Mouse (Mus musculus): ENCODE measurements at regions not wholly inside any gene's neighbourhood (a gene's known extent, or its start where the extent isn't known, plus 50 kb on each side); places are given as distances from the start of the nearest gene placed in this dataset.

DNA sequence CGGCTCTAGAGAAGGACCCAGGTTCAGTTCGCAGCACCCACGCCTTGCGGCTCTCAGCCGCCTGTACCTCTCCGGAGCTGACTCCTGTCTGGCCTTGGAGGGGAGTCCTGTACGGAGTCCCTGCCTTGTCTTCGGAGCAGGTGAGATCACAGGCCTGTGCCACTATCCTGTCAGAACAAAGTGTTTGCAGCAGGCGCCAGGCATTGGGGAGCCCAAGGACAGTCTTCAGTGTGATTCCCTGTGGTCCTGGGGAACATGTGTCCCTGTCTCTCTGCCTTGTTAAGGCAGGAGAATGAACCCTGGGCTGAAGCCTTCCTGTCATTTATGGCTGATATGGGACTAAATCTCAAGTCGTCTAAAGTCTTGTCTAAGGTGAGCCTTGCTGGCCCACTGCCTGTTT is 176.5 kb downstream of the Vrk1 start:
- no peak for DNase-seq (ENCODE audit: low spot score)

DNA sequence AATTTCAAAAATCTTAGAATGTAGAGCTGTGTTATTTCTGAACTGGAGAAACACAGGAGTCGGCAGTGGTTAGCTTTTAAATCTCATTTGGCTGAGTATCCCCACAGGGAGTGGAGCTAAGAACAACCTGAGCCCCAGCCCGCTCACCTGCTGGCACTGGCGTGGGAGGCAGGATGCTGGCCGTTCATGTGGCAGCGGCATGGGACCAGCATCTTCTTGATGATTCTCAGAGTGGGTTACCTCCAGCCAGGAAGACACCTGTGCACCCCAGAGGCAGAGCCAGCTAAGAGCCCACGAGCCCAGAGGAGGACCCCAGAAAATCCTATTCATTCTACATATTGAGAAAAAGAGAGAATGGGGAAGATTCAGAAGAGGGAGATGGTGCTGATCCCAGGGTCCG is 181.7 kb downstream of the Vrk1 start:
- no peak for DNase-seq (ENCODE audit: low spot score)

DNA sequence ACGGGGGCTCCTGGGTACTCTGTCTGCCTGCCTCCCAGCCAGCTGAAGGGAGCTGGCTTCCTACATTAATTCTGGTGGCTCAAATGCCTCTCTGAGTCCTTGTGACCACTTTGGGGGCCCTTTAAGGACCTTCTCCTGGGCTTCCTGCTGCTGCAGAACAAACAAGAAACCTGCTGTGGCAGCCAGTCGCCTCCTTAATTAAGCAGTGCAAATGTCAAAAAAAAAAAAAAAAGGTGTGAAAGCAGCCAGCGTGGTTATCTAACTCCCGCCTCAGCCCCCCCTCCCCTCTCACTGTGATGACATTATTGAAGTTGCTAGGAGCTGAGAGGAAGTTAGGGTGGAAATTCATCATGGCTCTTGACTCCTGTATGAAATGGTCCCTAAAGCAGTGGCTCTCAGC is 189.3 kb downstream of the Vrk1 start:
- no peak for DNase-seq (ENCODE audit: low spot score)

DNA sequence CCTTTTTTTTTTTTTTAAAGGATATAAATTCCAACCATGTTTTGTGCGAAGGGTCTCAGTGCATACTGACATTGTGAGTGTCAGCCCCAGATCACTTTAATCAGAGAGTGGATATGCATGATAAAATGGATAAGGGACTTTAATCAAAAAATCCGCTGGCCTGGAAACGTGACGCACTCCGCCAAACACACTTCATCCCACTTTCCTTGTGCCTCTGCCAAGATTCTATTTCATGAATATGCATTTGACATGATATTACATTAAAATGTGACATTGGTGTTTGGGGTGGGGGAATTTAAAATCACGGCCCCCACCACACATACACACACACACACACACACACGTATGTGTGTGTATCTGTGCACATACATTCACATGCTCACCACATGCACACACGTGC is 193.5 kb downstream of the Vrk1 start:
- no peak for DNase-seq (ENCODE audit: low spot score)

DNA sequence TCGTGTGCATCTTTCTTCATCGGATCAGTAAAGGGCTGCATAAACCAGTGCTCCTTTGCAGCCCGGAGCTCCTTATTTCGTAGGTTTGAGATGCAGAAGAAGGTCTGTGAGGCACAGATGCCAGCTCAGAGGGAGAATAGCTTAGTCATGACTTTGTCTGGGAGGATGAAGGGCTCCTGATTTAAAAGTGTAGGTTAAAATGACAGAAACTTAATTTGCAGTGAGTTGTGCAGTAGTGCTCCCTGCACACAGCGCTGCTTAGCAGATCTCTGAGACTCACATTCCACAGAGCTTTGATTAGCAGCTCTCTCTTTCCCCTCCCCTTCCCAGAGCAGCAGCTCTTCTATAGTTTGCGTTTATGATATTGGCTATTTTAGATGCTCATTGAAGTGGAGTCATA is 200.9 kb downstream of the Vrk1 start:
- DNase-seq (ENCODE audit: low spot score): no peak

DNA sequence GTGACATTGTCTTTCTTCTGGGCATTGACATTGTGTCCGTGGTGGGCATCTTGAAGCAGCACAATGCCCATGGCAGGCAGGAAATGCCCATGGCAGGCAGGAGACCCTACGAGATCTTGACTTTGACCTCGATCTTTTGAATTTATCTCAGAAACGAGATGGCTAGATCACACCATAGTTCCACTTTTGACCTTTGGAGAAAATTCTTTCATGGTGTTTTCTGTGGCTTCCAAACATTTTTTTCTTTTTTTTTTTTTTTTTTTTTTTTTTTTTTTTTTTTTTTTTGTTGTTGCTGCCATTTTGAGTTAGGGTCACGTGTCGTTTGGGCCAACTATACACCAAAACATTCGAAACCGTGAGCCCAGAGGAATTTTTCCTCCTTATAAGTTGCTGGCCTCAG is 201.5 kb downstream of the Vrk1 start:
- no peak for DNase-seq (ENCODE audit: low spot score)

DNA sequence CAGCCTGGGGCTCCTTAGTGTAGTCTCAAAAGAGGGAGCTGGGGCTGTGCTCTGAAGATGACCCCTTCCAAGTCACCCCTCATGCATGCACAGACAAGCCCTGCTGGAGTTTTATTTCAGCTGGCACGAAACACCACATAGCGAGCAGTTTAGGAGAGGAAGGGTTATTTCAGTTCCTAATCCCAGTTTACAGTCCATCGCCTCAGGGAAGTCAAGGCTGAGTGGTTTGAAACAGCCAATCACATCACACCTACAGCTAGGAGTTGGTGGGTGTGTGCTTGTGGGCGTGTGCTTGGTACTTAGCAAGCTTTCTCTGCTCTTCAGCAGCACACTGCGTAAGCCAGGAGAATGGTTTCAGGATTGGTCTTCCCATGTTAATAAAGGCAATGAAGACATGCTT is 202.4 kb downstream of the Vrk1 start:
- DNase-seq (ENCODE audit: low spot score): no peak

DNA sequence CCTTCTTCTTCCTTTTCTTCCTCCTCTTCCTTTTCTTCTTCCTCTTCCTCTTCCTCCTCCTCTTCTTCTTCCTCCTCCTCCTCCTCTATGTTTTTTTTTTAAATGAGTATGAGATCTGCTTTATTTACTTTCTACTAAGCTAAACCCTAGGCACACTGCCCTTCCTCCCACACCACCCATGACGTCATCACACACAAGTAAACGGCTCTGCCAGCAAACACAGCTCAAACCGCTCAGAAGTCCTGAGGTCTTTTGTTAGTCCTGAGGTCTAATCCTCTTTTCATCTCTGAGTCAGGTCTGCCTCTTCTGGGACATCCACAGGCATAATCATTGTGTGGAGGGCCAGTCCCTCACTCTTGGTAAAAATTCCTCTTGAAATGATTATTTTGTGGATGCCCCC is 210.0 kb downstream of the Vrk1 start:
- DNase-seq (ENCODE audit: low spot score): no peak

DNA sequence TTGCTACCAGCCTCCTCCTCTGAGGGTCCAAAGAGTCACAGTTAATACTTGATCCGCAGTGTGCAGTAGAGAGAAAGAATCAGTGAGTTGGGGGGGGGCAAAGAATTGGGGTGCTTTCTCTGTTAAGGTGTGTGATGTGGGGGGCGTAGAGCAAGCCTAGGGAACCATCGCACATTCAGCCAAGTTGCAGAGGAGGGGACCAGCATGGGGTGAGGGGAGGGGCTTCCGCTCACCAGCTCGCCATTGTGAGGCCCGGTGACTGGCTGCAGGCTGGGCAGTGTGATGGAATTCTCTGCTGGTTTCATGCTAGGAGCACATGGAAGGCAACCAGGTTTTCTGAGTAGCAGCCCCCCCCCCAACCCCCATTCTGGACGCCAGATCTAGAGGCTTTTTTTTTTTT is 216.2 kb downstream of the Vrk1 start:
- DNase-seq (ENCODE audit: low spot score): no peak

DNA sequence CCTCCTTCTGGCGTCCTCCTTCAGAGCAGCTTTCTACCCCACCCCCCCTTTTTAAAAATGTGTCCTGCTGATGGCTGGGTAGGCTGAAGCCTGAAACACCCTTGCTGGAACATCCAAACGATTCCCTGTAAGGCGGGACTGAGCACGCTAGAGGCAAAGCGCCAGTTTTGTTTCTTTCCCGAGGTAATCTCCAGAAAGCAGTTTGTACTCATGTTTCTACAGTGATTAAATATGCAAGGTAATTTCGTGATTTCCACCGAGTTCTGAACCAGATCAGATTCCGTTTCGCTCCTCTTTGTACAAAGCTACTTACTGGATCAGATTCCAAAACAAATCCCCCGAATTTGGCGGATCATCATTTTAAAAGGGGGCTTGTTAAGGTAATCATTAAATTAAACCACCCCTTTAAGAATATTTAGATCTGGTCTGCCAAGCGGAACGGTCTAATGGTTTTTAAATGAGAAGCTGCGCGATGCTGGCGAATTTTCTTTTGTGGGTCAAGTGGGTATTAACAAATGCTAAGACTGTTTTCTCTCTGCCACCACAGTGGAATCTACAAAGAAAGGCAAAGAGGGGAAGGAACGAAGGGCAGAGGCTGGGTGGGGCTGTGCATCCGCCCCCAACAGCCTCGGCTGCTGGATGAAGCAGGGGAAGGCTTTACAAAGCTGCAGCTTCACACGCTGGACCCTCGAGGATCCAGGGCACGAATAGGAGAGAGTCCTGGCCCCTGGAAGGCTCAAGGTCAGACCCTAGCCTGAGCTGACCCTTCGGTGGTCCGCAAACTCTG is 216.9 kb downstream of the Vrk1 start:
- no peak for DNase-seq (ENCODE audit: low spot score)

DNA sequence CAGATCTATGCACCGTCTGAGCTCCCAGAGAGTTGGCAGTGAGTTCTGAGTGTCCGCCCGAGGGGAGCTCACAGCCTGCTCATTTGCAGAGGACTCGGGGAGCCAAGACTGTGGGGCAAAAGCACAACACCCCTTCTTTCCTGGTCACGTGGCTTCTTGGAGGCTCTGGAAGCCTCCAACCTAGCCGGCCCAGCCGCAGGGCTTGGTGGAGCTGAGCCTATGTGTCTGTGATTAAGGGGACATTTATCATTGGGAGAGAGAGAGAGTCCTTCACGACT is 217.5 kb downstream of the Vrk1 start:
- DNase-seq (ENCODE audit: low spot score): no peak

DNA sequence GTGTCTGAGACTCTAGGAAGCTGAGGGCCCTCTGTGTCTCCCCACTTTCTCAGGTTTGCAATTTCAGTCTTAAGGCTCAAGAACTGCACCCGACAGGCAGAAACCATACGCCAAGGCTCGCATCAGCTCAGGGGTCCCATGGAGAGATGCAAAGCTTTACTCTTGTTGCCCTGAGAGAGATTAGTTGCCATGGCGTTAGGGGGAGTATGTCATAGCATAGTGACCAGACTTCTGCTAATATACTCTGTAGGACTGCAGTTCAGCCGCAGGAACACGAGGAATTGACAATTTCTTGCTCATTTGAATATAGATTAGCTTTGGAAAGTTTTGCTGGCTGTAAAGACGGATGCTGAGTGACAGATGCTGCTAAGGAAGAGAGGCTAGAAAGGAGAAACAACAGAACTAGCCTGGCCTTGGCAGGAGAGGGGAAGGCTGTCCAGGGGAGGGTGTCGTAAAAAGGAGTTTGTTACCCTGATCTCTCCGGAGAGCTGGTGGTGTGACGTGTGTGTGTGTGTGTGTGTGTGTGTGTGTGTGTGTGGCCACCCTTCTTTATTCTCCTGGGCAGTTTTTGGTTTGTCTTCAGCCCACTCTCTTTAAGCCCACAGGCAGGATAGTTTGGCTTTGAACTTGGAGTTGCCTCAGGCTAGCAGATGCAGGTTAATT is 235.3 kb downstream of the Vrk1 start:
- no peak for DNase-seq (ENCODE audit: low spot score)

DNA sequence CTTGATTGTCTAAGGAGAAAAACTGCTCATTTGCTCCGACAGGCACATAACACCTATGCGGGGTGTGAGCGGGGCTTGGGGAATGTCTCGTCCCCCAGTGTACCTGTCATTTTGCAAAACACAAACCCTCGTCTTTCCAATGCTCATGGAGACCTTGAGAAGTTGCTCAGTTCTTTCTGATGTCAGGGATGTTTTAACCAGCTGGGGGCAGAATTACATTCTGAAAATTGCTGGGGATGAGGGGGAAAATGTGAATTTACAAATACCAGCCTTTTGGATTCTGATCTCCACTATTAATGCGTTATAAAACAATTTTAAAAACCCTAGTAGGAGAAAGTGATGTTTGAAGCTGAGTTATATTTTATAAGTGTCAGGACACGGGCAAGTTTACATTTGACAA is 263.6 kb downstream of the Vrk1 start:
- DNase-seq (ENCODE audit: low spot score): no peak

DNA sequence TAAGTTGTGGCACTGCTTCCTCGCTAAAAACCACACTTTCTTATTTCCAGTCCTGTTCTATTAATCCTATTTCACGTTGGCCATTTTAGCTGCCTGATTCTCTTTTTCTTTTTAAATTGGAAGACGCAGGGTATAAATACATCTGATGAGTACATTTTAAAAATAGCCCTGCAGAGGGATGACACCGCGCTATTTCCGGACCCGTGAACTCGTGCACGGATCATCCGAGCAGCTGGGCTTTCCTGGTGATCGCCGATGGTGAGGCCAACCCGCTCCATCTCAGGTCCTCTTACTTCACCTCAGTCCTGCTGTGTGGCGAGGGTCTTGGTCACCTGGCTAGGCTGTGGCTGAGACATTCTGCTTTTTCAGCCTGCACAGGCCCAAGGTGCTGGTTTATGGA is 267.9 kb downstream of the Vrk1 start:
- no peak for DNase-seq (ENCODE audit: low spot score)

DNA sequence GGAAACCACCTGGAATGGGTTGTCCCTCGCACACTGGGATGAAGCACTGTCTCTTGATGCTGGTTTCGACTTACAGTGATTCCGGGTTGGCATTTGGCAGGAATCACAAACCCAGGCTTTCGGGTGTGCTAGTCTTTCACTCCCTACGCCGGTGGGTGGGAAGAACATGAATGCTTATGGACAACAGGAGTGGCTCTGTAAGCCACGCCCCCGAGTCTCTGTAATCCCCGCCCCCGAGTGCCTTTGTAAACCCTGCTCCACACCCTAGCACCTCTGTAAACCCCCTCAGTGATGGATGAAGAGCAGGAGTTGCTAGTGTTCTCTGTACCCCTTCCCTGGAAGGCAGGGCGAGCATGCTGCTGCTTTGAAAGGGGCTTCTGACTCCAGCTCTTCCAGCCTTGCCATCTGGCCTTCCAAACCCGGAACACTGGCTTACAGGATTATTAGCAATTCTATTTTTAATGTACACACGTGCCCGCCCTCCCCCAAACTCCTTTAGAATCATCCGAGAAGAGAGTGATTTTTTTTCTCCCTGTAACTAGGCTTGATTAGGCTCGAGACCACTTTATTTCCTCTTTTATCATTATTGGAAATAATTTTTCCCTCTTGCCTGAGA is 272.6 kb downstream of the Vrk1 start:
- DNase-seq (ENCODE audit: low spot score): no peak

DNA sequence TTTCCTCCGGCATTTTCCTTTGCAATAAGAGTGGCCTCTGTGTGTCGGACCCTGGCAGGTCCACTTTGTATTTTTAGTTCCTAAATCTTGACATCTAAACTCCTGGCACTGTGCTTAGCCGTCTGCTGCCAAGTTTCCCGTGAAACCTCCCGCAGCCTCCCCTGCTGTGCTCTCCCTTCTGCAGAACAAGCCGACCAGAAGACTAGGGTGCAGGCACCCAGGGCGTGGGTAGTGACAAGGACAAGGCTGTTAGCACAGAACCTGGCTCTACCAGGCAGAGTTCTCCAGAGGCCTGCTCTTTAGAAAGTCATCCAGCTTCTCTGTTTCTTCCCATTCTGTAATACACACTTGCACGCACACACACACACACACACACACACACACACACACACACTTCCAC is 274.8 kb downstream of the Vrk1 start:
- no peak for DNase-seq (ENCODE audit: low spot score)

DNA sequence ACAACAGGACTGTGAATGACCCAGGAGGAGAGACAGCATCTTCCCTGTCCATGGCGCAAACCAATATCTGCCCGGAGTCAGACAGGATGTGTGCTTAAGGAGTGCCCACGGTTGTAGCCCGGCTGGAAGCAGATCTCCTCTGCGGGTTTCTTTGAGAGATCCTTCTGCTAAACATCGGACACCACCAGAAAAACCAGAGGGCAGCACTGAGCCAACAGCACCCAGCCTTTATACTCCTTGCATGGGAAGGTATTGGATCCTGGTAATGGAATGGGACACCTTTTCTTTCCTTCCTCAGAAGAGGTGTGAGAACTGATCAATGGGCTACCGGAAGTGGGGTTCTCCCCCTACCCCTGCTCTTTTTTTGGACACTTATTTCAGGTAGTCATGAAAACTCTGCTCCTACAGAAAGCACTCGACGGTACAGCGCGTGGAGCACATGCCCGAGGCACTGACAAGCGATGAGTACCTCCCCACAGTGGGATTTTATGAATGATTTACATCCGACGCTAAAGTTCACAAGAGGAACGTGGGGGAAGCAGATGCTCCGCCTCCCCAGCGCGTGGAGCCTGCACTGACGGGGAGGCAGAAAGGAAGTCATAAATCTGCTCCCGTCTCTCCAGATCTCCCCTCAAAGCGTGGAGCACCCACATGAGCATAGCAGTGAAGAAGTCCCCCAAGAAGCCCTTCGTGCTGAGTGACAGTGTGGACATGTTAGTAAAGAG is 278.9 kb downstream of the Vrk1 start:
- DNase-seq (ENCODE audit: low spot score): no peak

DNA sequence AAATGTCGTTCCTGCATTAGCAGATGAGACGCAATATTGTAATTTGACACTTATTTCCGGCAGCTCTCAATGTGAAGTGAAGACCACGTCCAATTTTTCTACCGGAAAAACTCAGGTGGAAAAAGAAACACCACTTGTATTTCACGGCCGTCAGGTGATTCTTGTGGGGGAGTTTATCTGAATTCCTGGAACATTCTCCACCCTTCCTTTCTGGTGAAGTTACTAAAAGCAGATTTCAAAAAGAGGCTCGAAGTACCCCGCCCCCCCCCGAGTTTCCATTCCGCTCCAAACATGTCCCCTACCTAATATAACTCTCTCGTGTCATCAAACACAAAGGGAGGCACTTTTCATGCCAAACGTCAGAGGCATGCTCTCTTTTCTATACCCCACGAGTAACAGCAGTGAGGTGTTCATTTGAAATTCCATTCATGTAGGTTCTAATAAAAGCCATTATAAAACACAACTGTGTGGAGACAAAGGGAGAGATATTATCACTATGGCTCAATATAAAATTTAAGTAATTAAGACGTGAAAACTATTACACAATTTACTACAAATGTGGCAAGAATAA is 281.5 kb downstream of the Vrk1 start:
- no peak for DNase-seq (ENCODE audit: low spot score)

DNA sequence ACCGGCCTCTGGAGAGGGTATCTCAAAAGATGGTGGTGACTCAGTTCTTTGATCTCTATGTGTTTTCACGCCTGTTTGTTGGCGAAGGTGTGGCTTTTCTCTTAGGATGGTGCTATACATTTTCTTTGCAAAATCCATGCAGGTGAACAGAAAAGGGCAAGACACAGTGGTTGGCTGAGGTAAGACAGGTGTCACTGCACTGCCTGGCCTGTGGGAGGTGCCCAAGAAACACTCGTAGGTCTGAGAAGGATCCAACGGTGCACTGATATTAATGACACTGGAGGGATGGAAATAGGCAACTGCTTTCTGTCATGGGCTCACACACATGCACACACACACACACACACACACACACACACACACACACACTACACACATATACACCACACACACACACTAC is 283.1 kb downstream of the Vrk1 start:
- no peak for DNase-seq (ENCODE audit: low spot score)

DNA sequence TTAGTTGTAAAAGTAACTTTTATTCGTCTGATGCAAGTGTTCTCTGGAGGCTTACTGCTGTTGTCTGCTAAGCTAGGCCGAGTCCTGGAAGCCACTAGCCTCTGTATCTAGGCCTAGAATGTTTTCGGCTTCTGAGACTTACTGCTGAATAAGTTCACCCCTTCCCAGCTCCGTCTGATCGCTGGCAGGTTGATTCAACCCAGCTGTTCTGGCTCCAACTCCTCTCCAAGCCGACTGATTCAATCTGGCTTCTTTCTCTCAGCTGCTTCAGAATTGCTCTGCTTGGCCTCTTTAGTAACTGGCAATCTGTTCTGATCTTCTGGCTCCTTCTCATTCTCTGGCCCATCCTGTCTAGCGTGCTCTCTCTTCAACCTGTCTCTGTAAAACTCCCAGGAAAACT is 285.6 kb downstream of the Vrk1 start:
- DNase-seq (ENCODE audit: low spot score): no peak

DNA sequence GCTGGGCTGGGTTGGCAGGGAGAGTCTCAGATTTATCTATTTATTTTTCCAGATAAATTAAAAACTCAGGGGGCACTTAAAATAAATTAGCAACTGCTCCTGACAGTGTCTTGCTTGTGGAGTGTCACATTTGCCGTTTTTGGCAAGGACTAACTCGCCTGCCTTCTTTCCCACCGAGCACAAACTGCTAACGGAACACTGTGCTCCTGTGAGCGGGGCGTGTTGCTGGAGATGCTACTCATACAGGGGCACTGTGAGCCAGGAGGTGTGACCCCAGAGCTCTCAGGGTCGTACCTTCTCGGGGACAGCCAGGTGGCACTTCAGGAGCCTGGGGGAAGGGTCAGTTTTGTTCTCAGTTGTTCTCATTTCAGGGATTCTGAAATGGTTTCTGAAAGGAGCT is 292.6 kb downstream of the Vrk1 start:
- no peak for DNase-seq (ENCODE audit: low spot score)

DNA sequence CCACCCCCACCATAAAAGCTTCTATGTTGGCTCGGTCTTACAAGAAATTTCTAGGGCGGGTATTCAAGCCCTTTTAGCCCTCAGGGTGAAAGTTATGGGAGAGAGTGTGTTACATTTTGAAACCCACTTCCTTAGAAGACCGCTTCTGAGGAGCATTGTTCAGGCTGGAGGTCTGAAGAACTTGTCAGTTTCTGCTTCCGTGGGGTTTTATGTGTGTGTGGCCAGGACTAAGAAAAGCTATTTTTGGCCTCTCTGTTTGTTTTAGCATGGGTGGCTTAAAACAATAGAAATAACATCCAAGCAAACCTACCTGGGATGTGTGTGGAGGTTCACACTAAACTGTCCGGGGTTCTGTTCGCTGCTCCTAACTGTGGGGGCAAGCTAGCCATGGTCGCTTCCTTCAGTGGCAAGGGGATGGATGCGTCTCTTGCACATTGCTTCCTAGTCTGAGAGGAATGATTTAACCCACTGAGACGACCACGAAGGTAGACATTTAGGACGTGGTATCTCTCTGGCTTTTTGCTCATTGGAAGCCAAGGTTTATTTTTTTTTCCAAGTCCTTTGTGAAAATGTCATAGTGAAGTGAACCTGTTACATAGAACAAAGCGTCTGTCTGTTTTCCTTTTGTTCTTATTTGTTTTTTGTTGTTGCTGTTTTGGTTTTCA is 298.4 kb downstream of the Vrk1 start:
- no peak for DNase-seq (ENCODE audit: low spot score)
